Comparison of ENCODE assay signal across 8 mouse cellular contexts in genomic region chr7:12909498-12909962, GRCm38 (mm10). TPM values are rescaled to one million over a fixed set of nuclear protein-coding genes. Genes with fewer than 3 reads are reported as not detected.
DNase-seq lines count a peak whose midpoint lies in the region; ATAC-seq and TF ChIP-seq lines count a peak whose summit lies in the region.

No protein-coding gene starts in this region.

- peak overlapping the region; percentile 67 for H3K9ac ChIP-seq in intestine, embryonic 14.5 days (ENCODE audit: low read length)

- 48% methylated on average over 7 of the region's 7 CpGs for WGBS in intestine, embryonic 14.5 days

- no peak overlapping the region; the same call in 1 of the 2 replicates for H3K4me3 ChIP-seq in cortical plate, adult 2 months (ENCODE audit: insufficient read depth, low read length)
- H3K4me3 ChIP-seq in intestine, embryonic 14.5 days (ENCODE audit: low read depth, low read length) = peak overlapping the region; percentile 53; the same call in 1 of the 2 replicates

- H3K36me3 ChIP-seq in intestine, embryonic 14.5 days (ENCODE audit: control insufficient read depth, insufficient read depth, low read length) = peaks cover 44% of the 10 kb centered on the region

- H3K4me1 ChIP-seq in cortical plate, adult 2 months (ENCODE audit: control insufficient read depth, insufficient read depth, low read length) = no peaks in the 10 kb centered on the region
- H3K4me1 ChIP-seq in intestine, embryonic 14.5 days (replicated peaks; ENCODE audit: control insufficient read depth, insufficient read depth, low read length) = no peaks in the 10 kb centered on the region

- no peak for TF ChIP-seq POLR2A in cortical plate, adult 2 months (IDR thresholded peaks at IDR 0.05; ENCODE audit: extremely low read depth, insufficient read depth, low read length)

- H3K27ac ChIP-seq in cortical plate, adult 2 months (ENCODE audit: insufficient read depth, low read length) = no peak overlapping the region; the same call in 1 of the 2 replicates
- peak overlapping the region; percentile 89 for H3K27ac ChIP-seq in intestine, embryonic 14.5 days (ENCODE audit: low read depth)

- no peaks in the 10 kb centered on the region for H3K27me3 ChIP-seq in intestine, embryonic 14.5 days (replicated peaks; ENCODE audit: control insufficient read depth, insufficient read depth, low read length)

- peak; percentile 48; the same call in 1 of the 2 replicates for TF ChIP-seq CTCF in cortical plate, adult 2 months (IDR thresholded peaks at IDR 0.05; ENCODE audit: extremely low read depth, insufficient read depth, low read length)

- peak; percentile 77 to 93 for DNase-seq in adrenal gland, adult (ENCODE audit: inconsistent age in 2 of 2, low spot score in 1 of 2)
- peak; percentile 53 for DNase-seq in gastrocnemius, postnatal 14 days
- DNase-seq in intestine, embryonic 14.5 days (ENCODE audit: low spot score) = peak; percentile 85
- peak; percentile 81 to 85 for DNase-seq in left cerebral cortex, postnatal 14 days (ENCODE audit: low spot score in 2 of 2)
- DNase-seq in right cerebral cortex, postnatal 14 days = peak; percentile 76
- peak; percentile 62 to 71 for DNase-seq in urinary bladder, postnatal 36 days (ENCODE audit: low spot score in 2 of 2)

- H3K4me2 ChIP-seq in intestine, embryonic 14.5 days (ENCODE audit: low read length) = peak overlapping the region; percentile 63

- intact Hi-C loops in gastrocnemius, postnatal 14 days (cut with DNase I; ENCODE audit: low total_unique reads) = no loop called here
- intact Hi-C loops in left cerebral cortex, postnatal 14 days (cut with DNase I) = no loop called here

- no peaks in the 10 kb centered on the region for H3K9me3 ChIP-seq in intestine, embryonic 14.5 days (ENCODE audit: control insufficient read depth, low read length)

- ATAC-seq in intestine, embryonic 14.5 days (replicated peaks; ENCODE audit: low FRiP score, low TSS enrichment, low read depth) = peak; percentile 30
- ATAC-seq in megakaryocyte progenitor cell, adult 5-6 weeks (replicated peaks; ENCODE audit: poor library complexity) = peak; percentile 76

RNA-seq across cellular contexts. Expression of gene Zscan22, which starts 11.9 kb away (rescaled TPM):
- polyA plus RNA-seq in cortical plate, adult 2 months (2012; rRNA removed) = 12.7 and 13.1 TPM in 2 replicates
- 1 to 10 TPM; 3.1 TPM for total RNA-seq in gastrocnemius, postnatal 14 days (2021)
- polyA plus RNA-seq in intestine, embryonic 14.5 days (2014; fragmentation: Nextera tagmentation; extraction: Ambion mirVana) = 17.4 and 21.6 TPM in 2 replicates
- total RNA-seq in left cerebral cortex, postnatal 14 days (2021) = 10 to 100 TPM; 12.2 to 13.4 TPM
- total RNA-seq in megakaryocyte progenitor cell, adult 5-6 weeks (2015) = 20.6 and 22.2 TPM in 2 replicates
- total RNA-seq in megakaryocyte progenitor cell, adult 5-6 weeks (2017) = 6.4 and 8.2 TPM in 2 replicates

RNA-seq across cellular contexts. Expression of gene Rps5, which starts 12.6 kb away (rescaled TPM):
- polyA plus RNA-seq in cortical plate, adult 2 months (2012; rRNA removed) = 782 and 785 TPM in 2 replicates
- 100 to 1,000 TPM; 667 to 730 TPM for total RNA-seq in gastrocnemius, postnatal 14 days (2021)
- 1,510 and 1,578 TPM in 2 replicates for polyA plus RNA-seq in intestine, embryonic 14.5 days (2014; fragmentation: Nextera tagmentation; extraction: Ambion mirVana)
- total RNA-seq in left cerebral cortex, postnatal 14 days (2021) = 100 to 1,000 TPM; 363 to 401 TPM
- 3,071 and 3,115 TPM in 2 replicates for total RNA-seq in megakaryocyte progenitor cell, adult 5-6 weeks (2015)
- 1,264 and 1,790 TPM in 2 replicates for total RNA-seq in megakaryocyte progenitor cell, adult 5-6 weeks (2017)

RNA-seq across cellular contexts. Expression of gene Rnf225, which starts 17.7 kb away (rescaled TPM):
- 0.96 and 1.0 TPM in 2 replicates for polyA plus RNA-seq in cortical plate, adult 2 months (2012; rRNA removed)
- under 1 TPM; 0.25 to 0.27 TPM for total RNA-seq in gastrocnemius, postnatal 14 days (2021)
- 0.45 and 0.63 TPM in 2 replicates for polyA plus RNA-seq in intestine, embryonic 14.5 days (2014; fragmentation: Nextera tagmentation; extraction: Ambion mirVana)
- total RNA-seq in left cerebral cortex, postnatal 14 days (2021) = 1 to 10 TPM; 1.1 to 1.4 TPM
- 0.76 and 1.0 TPM in 2 replicates for total RNA-seq in megakaryocyte progenitor cell, adult 5-6 weeks (2015)
- total RNA-seq in megakaryocyte progenitor cell, adult 5-6 weeks (2017) = 0.57 and 0.62 TPM in 2 replicates

RNA-seq across cellular contexts. Expression of gene Zfp128, which starts 28.6 kb away (rescaled TPM):
- 5.2 and 5.4 TPM in 2 replicates for polyA plus RNA-seq in cortical plate, adult 2 months (2012; rRNA removed)
- total RNA-seq in gastrocnemius, postnatal 14 days (2021) = 1 to 10 TPM; 1.9 to 2.1 TPM
- 4.4 and 4.8 TPM in 2 replicates for polyA plus RNA-seq in intestine, embryonic 14.5 days (2014; fragmentation: Nextera tagmentation; extraction: Ambion mirVana)
- total RNA-seq in left cerebral cortex, postnatal 14 days (2021) = 1 to 10 TPM; 7.1 to 7.4 TPM
- 3.2 and 5.9 TPM in 2 replicates for total RNA-seq in megakaryocyte progenitor cell, adult 5-6 weeks (2015)
- 2.0 and 2.7 TPM in 2 replicates for total RNA-seq in megakaryocyte progenitor cell, adult 5-6 weeks (2017)

RNA-seq across cellular contexts. Expression of gene Zfp324, which starts 56.1 kb away (rescaled TPM):
- 5.6 and 6.1 TPM in 2 replicates for polyA plus RNA-seq in cortical plate, adult 2 months (2012; rRNA removed)
- 1 to 10 TPM; 2.2 to 3.7 TPM for total RNA-seq in gastrocnemius, postnatal 14 days (2021)
- polyA plus RNA-seq in intestine, embryonic 14.5 days (2014; fragmentation: Nextera tagmentation; extraction: Ambion mirVana) = 7.4 and 8.3 TPM in 2 replicates
- total RNA-seq in left cerebral cortex, postnatal 14 days (2021) = 10 to 100 TPM; 13.4 to 13.6 TPM
- 3.9 and 4.0 TPM in 2 replicates for total RNA-seq in megakaryocyte progenitor cell, adult 5-6 weeks (2015)
- total RNA-seq in megakaryocyte progenitor cell, adult 5-6 weeks (2017) = 6.5 and 8.5 TPM in 2 replicates
